Mouse (Mus musculus): ENCODE results near the gene Rasgef1b.

Gene Rasgef1b

GRCm38 (mm10) chr5:99728649-99729212, at the start of gene Rasgef1b:
Gene Rasgef1b, minus strand, starts transcription at chr5:99729065.
- DNase-seq = peak; percentile 78 to 88

- peak; percentile 71 to 81 for DNase-seq
Observed at GRCm38 (mm10) chr5:99775342-99775741, 46.5 kb upstream of the Rasgef1b start.

GRCm38 (mm10) chr5:99773265-99773664, 44.4 kb upstream of the Rasgef1b start:
- DNase-seq = no peak

GRCm38 (mm10) chr5:99764246-99764645, 35.4 kb upstream of the Rasgef1b start:
- DNase-seq = no peak

- no peak for DNase-seq
Observed at GRCm38 (mm10) chr5:99758859-99759258, 30.0 kb upstream of the Rasgef1b start.

- peak; percentile 32 to 53 for DNase-seq
Observed at GRCm38 (mm10) chr5:99753843-99754242, 25.0 kb upstream of the Rasgef1b start.

- DNase-seq = peak in 1 of 2 experiments; percentile 16
Observed at GRCm38 (mm10) chr5:99753368-99753767, 24.5 kb upstream of the Rasgef1b start.

GRCm38 (mm10) chr5:99752670-99753231, 23.9 kb upstream of the Rasgef1b start:
- DNase-seq = no peak

GRCm38 (mm10) chr5:99748417-99748816, 19.6 kb upstream of the Rasgef1b start:
- DNase-seq = no peak

GRCm38 (mm10) chr5:99746087-99746486, 17.2 kb upstream of the Rasgef1b start:
- no peak for DNase-seq

GRCm38 (mm10) chr5:99742874-99743273, 14.0 kb upstream of the Rasgef1b start:
- no peak for DNase-seq

GRCm38 (mm10) chr5:99742056-99742455, 13.2 kb upstream of the Rasgef1b start:
- no peak for DNase-seq

- no peak for DNase-seq
Observed at GRCm38 (mm10) chr5:99737937-99738727, 9.3 kb upstream of the Rasgef1b start.

- no peak for DNase-seq
Observed at GRCm38 (mm10) chr5:99729931-99730330, 1.1 kb upstream of the Rasgef1b start.

GRCm38 (mm10) chr5:99729361-99729882, 557 bp upstream of the Rasgef1b start:
- DNase-seq = peak; percentile 62 to 67

GRCm38 (mm10) chr5:99728027-99728451, 826 bp downstream of the Rasgef1b start:
- peak in 1 of 2 experiments; percentile 29 for DNase-seq

- DNase-seq = no peak
Observed at GRCm38 (mm10) chr5:99723941-99724340, 4.9 kb downstream of the Rasgef1b start.

GRCm38 (mm10) chr5:99722310-99722709, 6.6 kb downstream of the Rasgef1b start:
- DNase-seq = no peak

- no peak for DNase-seq
Observed at GRCm38 (mm10) chr5:99720554-99720953, 8.3 kb downstream of the Rasgef1b start.

GRCm38 (mm10) chr5:99717917-99718316, 10.9 kb downstream of the Rasgef1b start:
- no peak for DNase-seq

GRCm38 (mm10) chr5:99715281-99715744, 13.6 kb downstream of the Rasgef1b start:
- peak; percentile 68 to 79 for DNase-seq

GRCm38 (mm10) chr5:99711947-99712346, 16.9 kb downstream of the Rasgef1b start:
- no peak for DNase-seq

GRCm38 (mm10) chr5:99708706-99709105, 20.2 kb downstream of the Rasgef1b start:
- peak; percentile 20 to 59 for DNase-seq

GRCm38 (mm10) chr5:99707261-99707660, 21.6 kb downstream of the Rasgef1b start:
- no peak for DNase-seq

All from cerebellum, postnatal 25 days (tissue).